Mouse (Mus musculus) midbrain, embryonic 12.5 days (tissue): ENCODE data around the gene Hif3a. TPM values are rescaled to one million over a fixed set of nuclear protein-coding genes. Genes with fewer than 3 reads are reported as not detected.

Experiments used
- ATAC-seq: fragments of 200-750 bp; cut with Nextera tagmentation; 2 replicates; pipeline ENCODE4 v1.8.0; 2017; ENCODE audit warnings: low read depth, moderate TSS enrichment, moderate library complexity; ENCODE audit not compliant: low FRiP score
- H3K27ac ChIP-seq: fragments of 300-500 bp; sonication (generic); replicated peaks from 2 replicates; pipeline ENCODE4 v1.5.1; 2016; ENCODE audit warnings: mild to moderate bottlenecking
- H3K27me3 ChIP-seq: fragments of 300-500 bp; sonication (generic); 2 replicates; pipeline ENCODE4 v1.6.1; 2016; ENCODE audit warnings: mild to moderate bottlenecking
- H3K36me3 ChIP-seq: fragments of 300-500 bp; sonication (generic); 2 replicates; pipeline ENCODE4 v1.6.1; 2016
- H3K4me1 ChIP-seq: fragments of 300-500 bp; sonication (generic); 2 replicates; pipeline ENCODE4 v1.6.1; 2016
- H3K4me2 ChIP-seq: fragments of 300-500 bp; sonication (generic); replicated peaks from 2 replicates; pipeline ENCODE4 v1.6.1; 2016; ENCODE audit warnings: mild to moderate bottlenecking, moderate library complexity
- H3K4me3 ChIP-seq: fragments of 300-500 bp; sonication (generic); 2 replicates; pipeline ENCODE4 v1.5.1; 2016; ENCODE audit warnings: mild to moderate bottlenecking
- H3K9ac ChIP-seq: fragments of 300-500 bp; sonication (generic); replicated peaks from 2 replicates; pipeline ENCODE4 v1.6.1; 2016; ENCODE audit warnings: mild to moderate bottlenecking, moderate library complexity
- H3K9me3 ChIP-seq: fragments of 300-500 bp; sonication (generic); 2 replicates; pipeline ENCODE4 v1.6.1; 2016; ENCODE audit warnings: mild to moderate bottlenecking
- WGBS: fragments of 180-500 bp; shearing (Covaris S2); methylation state at CpG from one replicate; pipeline ENCODE4 v1.1.7; 2016; 5-methylcytosine and 5-hydroxymethylcytosine counted together
- polyA plus RNA-seq: library from polyadenylated mRNA; unstranded; fragments of >200 nt; fragmentation: Nextera tagmentation; extraction: Ambion mirVana; gene quantifications from 2 replicates; pipeline ENCODE4 v1.2.1, GENCODE M21; 2016

Hif3a gene
- polyA plus RNA-seq, 1 experiment from 2014 or later = 4.9 TPM

DNA sequence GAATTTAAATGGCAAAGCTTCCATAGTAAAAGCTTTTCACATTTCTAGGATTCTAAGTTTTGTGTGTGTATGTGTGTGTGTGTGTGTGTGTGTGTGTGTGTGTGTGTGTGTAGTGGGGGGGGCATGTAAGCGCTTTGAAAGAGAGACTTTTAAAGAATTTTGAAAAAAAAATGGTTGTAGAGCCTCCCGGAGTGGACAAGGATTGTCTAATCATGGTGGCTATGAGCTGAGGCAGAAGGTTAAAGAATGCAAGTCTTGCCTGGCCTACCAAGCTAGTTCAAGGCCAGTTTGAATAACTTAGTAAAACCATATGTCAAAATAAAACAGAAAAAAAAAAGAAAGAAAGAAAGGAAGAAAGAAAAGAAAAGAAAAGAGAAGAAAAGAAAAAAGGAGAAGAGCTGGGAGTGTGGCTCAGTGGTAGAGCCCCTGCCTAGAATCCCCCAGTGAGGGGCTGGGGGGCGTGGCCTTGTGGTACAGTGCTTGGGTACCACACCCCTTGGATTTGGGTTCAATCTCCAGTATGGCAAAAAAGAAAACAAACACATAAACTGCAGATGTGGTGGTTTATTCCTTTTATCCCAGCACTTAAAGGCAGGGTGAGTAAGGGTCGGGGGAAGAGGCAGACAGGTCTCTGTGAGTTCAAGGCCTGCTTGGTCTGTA is 6.8 kb downstream of the Hif3a start:
- Histone ChIP-seq H3K9ac (no peak overlapping the region), H3K9me3 (no peaks in the 10 kb centered on the region), H3K4me2 (peak overlapping the region; percentile 66), H3K4me3 (peak overlapping the region; percentile 43), H3K4me1 (peaks cover 46% of the 10 kb centered on the region), H3K27me3 (peaks cover 19% of the 10 kb centered on the region), H3K36me3 (no peaks in the 10 kb centered on the region), H3K27ac (no peak overlapping the region)
- 86% methylated on average over 4 of the region's 4 CpGs for WGBS
- no peak for ATAC-seq

DNA sequence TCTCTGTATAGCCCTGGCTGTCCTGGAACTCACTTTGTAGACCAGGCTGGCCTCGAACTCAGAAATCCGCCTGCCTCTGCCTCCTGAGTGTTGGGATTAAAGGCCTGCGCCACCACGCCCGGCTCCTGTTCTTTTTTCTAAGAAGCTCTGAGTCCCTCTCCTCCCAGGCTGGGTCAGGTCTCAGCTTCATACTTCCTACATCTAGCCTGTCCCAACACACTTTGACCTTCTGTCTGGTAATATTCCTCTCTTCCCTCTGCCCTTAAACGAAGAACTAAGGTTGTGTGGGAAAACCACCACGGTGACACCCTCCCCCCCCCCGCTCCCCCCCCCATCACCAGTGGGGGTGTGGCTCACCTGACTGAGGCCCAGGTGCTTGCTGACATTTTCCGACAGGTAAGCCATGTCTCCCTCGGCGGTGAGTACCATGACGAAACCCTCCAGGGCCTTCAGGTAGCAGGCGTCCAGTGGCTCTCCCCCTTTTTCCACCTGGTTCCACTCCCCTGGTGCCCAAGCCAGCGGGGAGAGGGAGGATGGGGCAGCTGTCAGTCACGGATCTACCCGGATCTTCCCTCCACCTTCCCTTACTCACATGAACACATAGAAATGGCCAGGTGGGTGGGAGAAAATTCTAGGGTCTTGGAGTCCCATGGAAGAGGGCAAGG is 7.8 kb downstream of the Hif3a start:
- Histone ChIP-seq H3K4me1 (peaks cover 36% of the 10 kb centered on the region), H3K36me3 (no peaks in the 10 kb centered on the region), H3K27ac (no peak overlapping the region), H3K4me2 (no peak overlapping the region), H3K9me3 (no peaks in the 10 kb centered on the region), H3K4me3 (no peak overlapping the region), H3K9ac (no peak overlapping the region), H3K27me3 (peaks cover 15% of the 10 kb centered on the region)
- no peak for ATAC-seq
- WGBS = 87% methylated on average over 13 of the region's 16 CpGs

DNA sequence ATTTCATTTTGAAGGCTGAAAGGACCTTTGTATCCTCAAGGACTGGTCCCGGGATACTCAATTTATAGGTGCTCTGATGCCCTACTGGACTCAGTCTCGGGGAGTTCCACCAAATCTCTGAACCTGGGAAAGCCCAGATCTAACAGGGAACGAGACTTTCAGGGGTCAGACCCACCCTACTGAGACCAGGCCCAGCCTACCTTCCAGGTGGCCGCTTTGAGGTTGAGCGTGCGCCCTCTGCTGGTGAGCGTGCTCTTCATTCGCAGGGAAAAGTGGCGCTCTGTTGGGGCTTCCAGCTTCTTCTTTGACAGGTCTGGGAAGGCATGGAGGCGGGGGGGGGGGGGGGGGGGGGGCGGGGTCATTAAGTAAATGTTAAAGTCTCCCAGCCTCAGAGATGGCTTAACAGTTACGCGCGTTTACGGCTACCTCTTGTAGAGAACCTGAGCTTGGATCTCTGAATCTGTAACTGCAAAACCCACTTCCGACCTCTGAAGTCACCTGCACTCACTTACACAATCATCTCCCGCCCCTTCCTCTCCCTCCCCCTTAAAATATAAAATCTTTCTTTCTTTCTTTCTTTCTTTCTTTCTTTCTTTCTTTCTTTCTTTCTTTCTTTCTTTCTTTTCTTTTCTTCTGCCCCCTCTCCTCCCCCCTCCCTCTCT is 11.2 kb downstream of the Hif3a start:
- Histone ChIP-seq H3K36me3 (no peaks in the 10 kb centered on the region), H3K9me3 (no peaks in the 10 kb centered on the region), H3K9ac (no peak overlapping the region), H3K4me1 (peaks cover 5% of the 10 kb centered on the region), H3K4me3 (no peak overlapping the region), H3K27ac (no peak overlapping the region), H3K27me3 (peaks cover 4% of the 10 kb centered on the region), H3K4me2 (no peak overlapping the region)
- WGBS = 11% methylated on average over 15 of the region's 17 CpGs
- ATAC-seq = peak; percentile 48; the same call in 1 of the 2 replicates

DNA sequence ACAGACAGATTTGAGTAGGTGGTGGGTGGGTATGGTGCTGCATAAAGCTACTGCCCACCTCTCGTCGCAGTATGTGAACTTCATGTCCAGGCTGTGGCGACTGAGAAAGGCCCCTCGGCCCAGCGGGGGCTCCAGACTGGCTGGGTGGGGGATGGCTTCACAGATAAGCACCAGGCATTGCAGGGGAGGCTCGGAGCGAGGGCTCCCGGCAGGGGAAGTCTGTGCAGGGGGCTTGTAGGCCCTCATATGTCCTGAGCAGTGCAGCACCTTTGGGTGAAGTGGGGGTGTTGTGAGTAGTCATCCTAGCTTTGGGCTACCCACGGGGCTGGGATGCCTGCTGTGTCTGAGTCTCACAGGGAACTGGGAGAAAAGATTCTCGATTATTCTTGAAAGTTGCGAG is 11.7 kb downstream of the Hif3a start:
- Histone ChIP-seq H3K27me3 (no peaks in the 10 kb centered on the region), H3K4me3 (no peak overlapping the region), H3K27ac (no peak overlapping the region), H3K9me3 (no peaks in the 10 kb centered on the region), H3K4me1 (no peaks in the 10 kb centered on the region), H3K4me2 (no peak overlapping the region), H3K36me3 (no peaks in the 10 kb centered on the region), H3K9ac (no peak overlapping the region)
- WGBS = 67% methylated on average over 11 of the region's 11 CpGs
- ATAC-seq = 0 out of 2 replicates have a peak, but pooled peaks have one; percentile 42

DNA sequence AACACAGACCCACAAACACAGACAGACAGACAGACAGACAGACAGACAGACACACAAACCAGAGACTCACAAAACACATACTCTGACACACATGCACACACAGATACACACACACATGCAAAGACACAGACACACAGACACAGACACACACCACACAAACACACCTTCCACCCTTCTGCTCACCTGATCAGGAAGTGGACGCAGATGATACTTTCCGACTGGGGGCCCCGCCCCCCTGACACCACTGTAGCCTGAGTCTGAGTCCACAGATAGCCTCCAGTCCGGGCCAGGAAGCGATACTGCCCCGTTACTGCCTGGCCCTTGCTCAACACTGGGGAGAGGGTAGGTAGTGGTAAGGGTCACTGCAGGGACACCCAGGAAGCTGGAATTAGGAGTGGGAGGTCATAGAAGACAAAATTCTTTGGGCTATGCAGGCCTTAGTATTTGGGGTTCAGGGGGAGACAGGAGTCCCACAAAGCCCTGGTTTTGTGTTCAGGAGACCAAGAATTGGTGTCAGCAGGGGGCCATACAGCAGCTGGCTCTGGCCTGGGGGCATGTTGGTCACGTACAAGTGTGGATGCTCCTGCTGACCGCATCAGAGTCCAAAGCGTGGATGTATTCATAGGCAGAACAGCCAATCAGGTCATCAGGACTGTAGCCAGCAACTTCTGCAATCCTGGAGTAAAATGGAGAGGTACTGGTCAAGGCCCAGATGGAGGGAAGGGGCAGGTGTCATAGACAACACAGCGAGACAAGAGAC is 13.6 kb downstream of the Hif3a start:
- H3K4me1 ChIP-seq = no peaks in the 10 kb centered on the region
- no peak overlapping the region for H3K27ac ChIP-seq
- H3K9ac ChIP-seq = no peak overlapping the region
- H3K4me2 ChIP-seq = no peak overlapping the region
- no peak for ATAC-seq
- no peaks in the 10 kb centered on the region for H3K9me3 ChIP-seq
- WGBS = 89% methylated on average over 10 of the region's 10 CpGs
- no peaks in the 10 kb centered on the region for H3K36me3 ChIP-seq
- no peaks in the 10 kb centered on the region for H3K27me3 ChIP-seq
- H3K4me3 ChIP-seq = no peak overlapping the region

DNA sequence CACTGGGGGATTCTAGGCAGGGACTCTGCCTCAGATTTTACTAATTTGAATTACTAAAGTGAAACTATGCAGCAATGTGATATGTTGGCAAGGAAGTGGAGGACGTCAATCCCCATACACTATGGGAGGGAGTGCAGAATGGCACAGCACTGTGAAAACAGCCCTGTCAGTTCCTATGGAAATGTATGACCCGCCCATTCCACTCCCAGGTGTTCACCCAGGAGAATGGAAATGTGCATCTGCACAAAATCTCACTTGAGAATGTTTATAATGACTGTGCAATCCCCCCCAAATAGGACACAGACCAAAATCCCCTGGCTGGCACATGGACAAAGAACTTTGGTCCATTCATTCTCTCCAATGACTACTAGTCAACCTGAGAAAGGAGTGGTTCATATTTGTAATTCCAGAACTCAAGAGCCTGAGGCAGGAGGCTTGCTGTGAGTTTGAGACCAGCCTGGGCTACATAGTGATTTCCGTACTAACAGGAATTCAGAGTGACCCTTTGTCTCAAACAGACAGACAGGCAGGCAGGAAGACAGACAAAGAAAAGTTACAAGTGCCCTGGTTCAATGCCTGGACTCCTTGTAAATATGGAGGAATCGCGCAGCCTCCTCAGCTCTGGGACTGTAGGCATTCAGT is 15.1 kb downstream of the Hif3a start:
- no peak overlapping the region for H3K9ac ChIP-seq
- H3K27ac ChIP-seq = no peak overlapping the region
- 86% methylated on average over 5 of the region's 5 CpGs for WGBS
- no peak overlapping the region for H3K4me2 ChIP-seq
- no peak overlapping the region for H3K4me3 ChIP-seq
- no peaks in the 10 kb centered on the region for H3K9me3 ChIP-seq
- no peaks in the 10 kb centered on the region for H3K36me3 ChIP-seq
- ATAC-seq = no peak
- no peaks in the 10 kb centered on the region for H3K27me3 ChIP-seq
- H3K4me1 ChIP-seq = no peaks in the 10 kb centered on the region

DNA sequence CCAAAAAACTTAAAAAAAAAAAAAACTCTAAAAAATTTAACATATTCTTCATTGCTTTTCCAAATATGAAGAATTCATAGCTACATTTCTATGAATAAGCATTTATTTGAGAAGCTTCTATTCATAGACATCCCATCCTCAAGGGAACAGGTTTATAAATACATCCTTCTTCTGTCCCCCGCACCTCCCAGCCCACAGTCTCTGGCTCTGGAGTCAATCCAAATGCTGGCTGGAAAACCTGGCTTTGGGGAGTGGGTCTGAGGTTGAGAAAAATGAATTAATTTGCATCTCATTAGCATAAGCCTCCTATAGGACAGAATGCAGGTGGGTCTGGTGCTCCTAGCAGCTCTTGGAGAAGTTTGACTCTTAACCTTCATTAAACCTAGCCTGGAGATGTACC is 16.5 kb downstream of the Hif3a start:
- Histone ChIP-seq H3K27ac (no peak overlapping the region), H3K4me3 (no peak overlapping the region), H3K27me3 (no peaks in the 10 kb centered on the region), H3K9me3 (no peaks in the 10 kb centered on the region), H3K4me2 (no peak overlapping the region), H3K4me1 (no peaks in the 10 kb centered on the region), H3K9ac (no peak overlapping the region), H3K36me3 (no peaks in the 10 kb centered on the region)
- 83% methylated on average over 1 of the region's 1 CpGs for WGBS
- no peak for ATAC-seq

DNA sequence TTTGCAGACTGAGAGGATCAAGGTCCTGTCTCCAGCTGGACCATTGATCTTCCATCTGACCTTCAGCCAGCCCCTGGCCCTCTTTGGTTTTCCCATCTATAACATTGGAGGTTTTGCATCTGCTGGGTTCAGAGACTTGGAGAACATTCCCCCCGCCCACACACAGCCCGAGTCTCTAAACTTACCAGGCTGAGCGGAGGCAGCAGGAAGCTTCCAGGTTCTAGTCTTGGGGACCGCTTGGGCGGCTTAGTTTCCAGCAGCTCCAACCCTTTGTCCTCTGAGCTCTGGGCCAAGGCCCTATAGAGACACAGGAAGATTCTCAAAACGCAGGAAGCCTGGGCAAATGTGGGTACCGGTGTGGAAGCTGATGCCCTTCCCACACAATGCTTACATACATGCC is 22.9 kb downstream of the Hif3a start:
- H3K27ac ChIP-seq = no peak overlapping the region
- ATAC-seq = no peak
- H3K27me3 ChIP-seq = peaks cover 10% of the 10 kb centered on the region; the same call in 1 of the 2 replicates
- no peak overlapping the region for H3K9ac ChIP-seq
- no peaks in the 10 kb centered on the region for H3K9me3 ChIP-seq
- WGBS = 95% methylated on average over 7 of the region's 7 CpGs
- H3K4me3 ChIP-seq = no peak overlapping the region
- H3K4me2 ChIP-seq = no peak overlapping the region
- no peaks in the 10 kb centered on the region for H3K36me3 ChIP-seq
- H3K4me1 ChIP-seq = peaks cover 4% of the 10 kb centered on the region; the same call in 1 of the 2 replicates

DNA sequence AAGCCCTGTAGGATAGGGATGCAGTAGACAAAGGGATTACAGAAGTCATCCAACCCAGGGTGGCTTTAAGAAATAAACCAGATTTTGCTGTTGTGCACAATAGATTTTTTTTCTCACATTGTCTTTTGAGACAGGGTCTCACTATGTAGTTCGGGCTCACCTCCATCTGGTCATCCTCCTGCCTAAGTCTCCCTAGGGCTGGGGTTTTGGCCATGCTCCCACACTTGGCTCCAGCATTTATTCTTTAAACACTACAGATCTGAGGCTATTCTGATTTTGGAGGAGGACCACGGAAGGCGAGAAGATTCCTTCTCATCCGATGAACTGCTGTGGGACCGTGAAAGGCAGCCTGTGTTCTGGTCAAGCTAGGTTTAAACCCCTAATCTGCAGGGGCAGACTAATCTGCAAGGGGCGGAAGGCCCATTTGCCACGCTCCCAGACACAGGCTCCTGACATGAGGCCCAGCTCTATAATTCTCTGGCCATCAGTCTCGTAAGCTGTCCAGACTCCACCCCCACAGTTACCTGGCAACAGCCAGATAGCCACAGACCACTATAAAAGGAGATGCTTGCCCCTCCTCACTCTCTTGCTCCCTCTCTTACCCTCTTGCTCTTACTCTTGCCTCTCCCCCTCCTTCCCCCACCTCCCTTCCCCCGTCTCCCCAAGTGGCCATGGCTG is 24.1 kb downstream of the Hif3a start:
- H3K27ac ChIP-seq = 0 out of 2 replicates have a peak overlapping the region, but pooled peaks have one; percentile 10
- ATAC-seq = peak; percentile 66
- no peak overlapping the region for H3K4me2 ChIP-seq
- H3K4me3 ChIP-seq = no peak overlapping the region
- 0 out of 2 replicates have a peak overlapping the region, but pooled peaks have one; percentile 11 for H3K9ac ChIP-seq
- no peaks in the 10 kb centered on the region for H3K9me3 ChIP-seq
- H3K36me3 ChIP-seq = no peaks in the 10 kb centered on the region
- peaks cover 10% of the 10 kb centered on the region; the same call in 1 of the 2 replicates for H3K27me3 ChIP-seq
- 29% methylated on average over 9 of the region's 9 CpGs for WGBS
- peaks cover 4% of the 10 kb centered on the region; the same call in 1 of the 2 replicates for H3K4me1 ChIP-seq

DNA sequence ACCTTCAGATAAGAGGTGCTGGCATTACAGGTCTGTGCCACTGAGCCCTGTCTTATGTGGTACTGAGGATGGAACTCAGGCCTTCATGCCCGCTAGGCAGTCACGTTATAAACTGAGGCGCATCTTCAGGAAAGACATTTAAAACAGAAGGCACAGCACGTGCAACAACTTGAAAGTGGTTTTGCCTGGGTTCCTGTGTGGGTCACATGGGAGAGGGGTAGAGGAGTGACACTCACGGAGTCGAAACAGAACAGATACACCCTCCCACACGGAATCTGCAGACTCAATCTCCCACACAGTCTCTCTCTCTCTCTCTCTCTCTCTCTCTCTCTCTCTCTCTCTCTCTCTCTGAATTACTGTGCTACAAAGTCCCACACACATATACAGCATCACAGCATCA is 32.0 kb downstream of the Hif3a start:
- ATAC-seq = no peak
- WGBS = 81% methylated on average over 7 of the region's 7 CpGs

DNA sequence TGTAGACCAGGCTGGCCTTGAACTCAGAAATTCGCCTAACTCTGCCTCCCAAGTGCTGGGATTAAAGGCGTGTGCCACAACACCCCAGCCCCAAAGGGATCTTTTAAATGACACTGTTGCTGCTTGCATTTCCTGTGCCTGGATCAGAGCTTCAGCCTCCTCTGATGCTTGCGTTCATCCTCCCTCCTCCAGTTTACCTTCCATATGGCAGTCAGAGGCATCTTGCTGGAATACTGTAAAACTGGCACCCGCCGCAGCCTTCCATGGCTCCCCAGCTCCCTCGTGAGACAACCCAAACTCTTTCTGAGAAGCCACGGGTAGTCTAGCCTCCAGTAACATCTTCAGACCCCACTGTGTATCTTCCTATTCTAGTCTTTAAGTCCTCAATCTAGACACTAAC is 33.3 kb downstream of the Hif3a start:
- Histone ChIP-seq H3K36me3 (peaks cover 10% of the 10 kb centered on the region; the same call in 1 of the 2 replicates), H3K9me3 (no peaks in the 10 kb centered on the region), H3K4me1 (peaks cover 26% of the 10 kb centered on the region), H3K27ac (no peak overlapping the region), H3K9ac (no peak overlapping the region), H3K4me3 (no peak overlapping the region), H3K4me2 (no peak overlapping the region), H3K27me3 (no peaks in the 10 kb centered on the region; the same call in 1 of the 2 replicates)
- WGBS = 77% methylated on average over 7 of the region's 7 CpGs
- ATAC-seq = no peak

More for the DNA sequence above, 32.0 kb downstream of the Hif3a start:
- H3K27ac ChIP-seq = no peak overlapping the region
- H3K36me3 ChIP-seq = no peaks in the 10 kb centered on the region
- H3K27me3 ChIP-seq = no peaks in the 10 kb centered on the region; the same call in 1 of the 2 replicates
- H3K4me3 ChIP-seq = no peak overlapping the region
- no peaks in the 10 kb centered on the region for H3K9me3 ChIP-seq
- H3K4me1 ChIP-seq = peaks cover 18% of the 10 kb centered on the region
- no peak overlapping the region for H3K4me2 ChIP-seq
- H3K9ac ChIP-seq = no peak overlapping the region
